Mouse (Mus musculus): ENCODE measurements around the gene Gm11214.

Gene Gm11214

GRCm38 (mm10) chr4:63661426-63661825 lies 1.8 kb downstream of the Gm11214 start:
- DNase-seq (ENCODE audit: low read depth, low spot score): no peak

GRCm38 (mm10) chr4:63659775-63660174 lies 3.4 kb downstream of the Gm11214 start:
- DNase-seq (ENCODE audit: low read depth, low spot score): peak; percentile 31

DNA sequence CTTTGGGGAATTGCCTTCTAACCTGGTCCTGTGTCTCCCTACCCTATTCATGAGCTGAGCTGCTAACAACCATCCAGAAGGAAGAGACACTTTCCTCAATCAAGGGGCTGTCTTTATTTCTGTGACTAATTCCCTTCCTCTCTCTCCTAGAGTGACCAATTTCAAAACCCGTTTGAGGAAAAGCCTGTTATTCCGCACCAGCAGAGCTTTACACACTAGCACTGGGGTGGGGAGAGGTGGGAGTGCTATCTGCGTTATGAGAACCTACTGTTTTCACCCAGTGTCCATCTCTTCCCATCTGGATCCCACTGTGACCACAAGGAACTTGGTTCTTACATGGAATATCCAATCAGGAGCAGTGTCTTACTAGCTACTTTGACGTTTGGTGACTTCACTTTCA lies 4.1 kb downstream of the Gm11214 start:
- peak; percentile 26 for DNase-seq (ENCODE audit: low read depth, low spot score)

DNA sequence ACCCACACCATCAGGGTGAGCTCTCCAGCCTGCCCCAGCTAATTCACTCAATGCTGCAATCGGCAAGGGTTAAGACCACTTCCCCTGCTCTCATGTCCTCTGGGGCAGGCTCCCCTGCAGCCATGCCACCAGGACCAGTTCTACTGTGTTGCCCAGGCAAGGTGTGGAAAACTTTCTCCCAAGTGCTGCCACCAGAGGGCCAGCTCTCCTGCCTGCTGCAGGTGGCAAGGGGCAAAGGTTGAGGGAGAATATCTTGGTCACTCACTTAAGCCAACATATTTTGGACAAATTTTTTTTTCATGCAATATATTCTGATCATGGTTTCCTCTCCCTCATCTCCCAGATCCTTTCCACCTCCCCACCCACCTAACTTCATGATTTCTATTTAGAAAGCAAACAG lies 8.8 kb downstream of the Gm11214 start:
- DNase-seq (ENCODE audit: low read depth, low spot score): no peak

DNA sequence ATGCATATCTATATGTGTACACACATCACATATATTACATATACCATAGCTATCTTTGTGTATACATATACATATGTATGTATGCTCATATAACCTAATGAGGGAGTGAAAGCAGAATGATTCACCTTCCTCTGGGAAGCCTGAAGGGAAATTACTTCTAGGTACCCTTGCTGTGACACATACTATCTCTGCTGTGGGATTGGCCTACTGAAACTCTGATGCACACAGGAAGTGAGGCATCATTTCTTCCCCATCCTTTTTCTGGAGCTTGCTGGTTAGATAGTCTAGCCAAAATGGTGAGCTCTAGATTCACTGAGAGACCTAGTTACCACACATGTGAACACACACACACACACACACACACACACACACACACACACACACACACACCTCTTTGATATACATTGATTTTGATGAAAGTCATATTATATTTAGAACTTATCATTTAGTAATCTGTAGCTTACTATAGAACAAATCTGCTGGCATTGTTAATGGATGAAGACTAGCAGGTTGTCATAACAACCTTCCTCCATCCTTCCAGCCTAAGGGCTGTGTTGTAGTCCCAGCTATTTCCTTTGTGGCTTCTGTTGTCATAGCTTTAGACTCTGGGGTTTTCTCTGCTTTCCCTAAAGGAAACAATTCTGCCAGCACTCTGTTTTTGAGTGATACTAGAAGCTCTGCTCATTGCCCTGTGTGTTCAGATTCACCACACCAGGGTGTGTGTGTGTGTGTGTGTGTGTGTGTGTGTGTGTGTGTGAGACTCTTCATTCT lies 19.0 kb downstream of the Gm11214 start:
- no peak for DNase-seq (ENCODE audit: low read depth, low spot score)

DNA sequence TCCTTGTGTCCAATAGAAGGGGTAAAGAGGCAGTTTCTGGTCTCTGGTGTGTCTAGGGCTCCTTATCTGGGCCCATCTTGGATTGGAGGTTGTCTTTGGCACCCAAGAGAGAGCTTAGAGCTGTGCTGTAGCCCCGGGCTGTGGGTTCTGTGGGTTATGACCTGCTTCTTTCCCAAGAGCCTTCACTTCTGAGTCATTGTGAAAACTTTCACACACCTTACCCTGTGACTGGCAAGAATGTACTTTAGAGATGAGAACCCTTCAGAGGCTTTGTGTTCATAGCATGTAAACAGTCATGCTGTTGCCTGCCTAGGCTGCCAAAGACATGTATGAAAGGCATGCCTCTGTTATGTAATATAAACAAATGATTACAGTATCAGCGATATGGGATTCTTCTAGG lies 23.3 kb downstream of the Gm11214 start:
- no peak for DNase-seq (ENCODE audit: low read depth, low spot score)

DNA sequence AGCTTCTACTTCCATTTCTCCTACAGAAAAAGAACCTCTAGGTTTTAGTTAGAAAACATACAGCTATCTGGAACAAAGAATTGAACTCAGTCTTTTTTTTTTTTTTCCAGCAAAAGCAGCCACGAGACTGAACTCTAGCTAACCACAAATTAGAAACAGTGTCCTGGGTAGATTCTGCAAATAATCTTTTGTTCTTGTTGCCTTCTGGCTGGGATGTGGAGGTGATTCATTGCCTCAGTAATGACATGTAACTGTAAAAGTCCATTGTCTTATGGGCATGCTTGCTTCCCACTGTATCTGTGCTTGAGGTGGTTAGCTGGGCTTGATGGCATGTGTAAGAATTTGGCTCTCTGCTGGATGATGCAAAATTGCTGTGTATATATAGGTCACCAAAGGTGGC lies 24.6 kb downstream of the Gm11214 start:
- no peak for DNase-seq (ENCODE audit: low read depth, low spot score)

DNA sequence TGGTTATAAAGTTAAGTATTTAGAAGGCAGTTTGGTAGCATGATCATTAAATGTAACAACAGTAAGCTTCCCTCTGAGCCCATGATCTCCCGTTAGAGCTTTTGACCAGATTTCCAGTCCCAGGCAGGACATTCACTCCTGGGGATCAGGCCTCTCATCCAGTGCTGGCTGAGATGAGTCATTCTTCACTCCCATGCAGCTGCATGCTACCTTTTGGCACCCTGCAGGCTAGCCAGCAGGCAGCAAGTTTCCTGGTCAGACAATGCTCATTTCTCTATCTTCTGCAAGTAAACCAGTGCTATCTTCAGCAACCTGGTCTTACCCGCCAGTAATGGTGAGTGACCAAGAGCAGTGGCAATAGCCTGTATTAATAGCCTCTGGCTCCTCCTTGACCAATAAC lies 30.0 kb downstream of the Gm11214 start:
- DNase-seq (ENCODE audit: low read depth, low spot score): no peak

- DNase-seq (ENCODE audit: low read depth, low spot score): no peak
Measured at GRCm38 (mm10) chr4:63627111-63627510, 36.1 kb downstream of the Gm11214 start.

GRCm38 (mm10) chr4:63625563-63626080 lies 37.6 kb downstream of the Gm11214 start:
- DNase-seq (ENCODE audit: low read depth, low spot score): no peak

DNA sequence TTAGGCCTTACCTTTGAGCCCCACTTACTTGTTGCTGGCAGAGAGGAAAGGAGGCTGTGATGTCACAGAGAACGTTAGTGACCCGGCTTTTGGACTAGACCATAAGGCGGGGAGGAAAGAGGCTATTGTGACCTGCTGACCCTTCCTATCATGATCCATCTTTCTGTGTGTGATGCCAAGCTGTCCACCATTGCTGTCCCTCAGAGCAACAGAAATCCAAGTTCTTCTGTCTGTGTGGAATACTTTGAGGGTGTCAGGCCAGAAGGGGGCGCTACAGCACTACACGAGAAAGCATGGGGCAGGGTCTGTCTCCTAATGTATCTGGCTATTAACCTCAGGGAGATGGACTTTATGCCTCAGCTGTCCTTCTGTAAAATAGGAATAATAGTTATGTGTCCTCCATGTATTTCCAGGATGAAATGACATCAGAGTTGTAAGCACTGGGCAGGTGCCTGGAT lies 40.8 kb downstream of the Gm11214 start, which contains the start of gene Tex48:
Gene Tex48, minus strand, starts transcription at position 51 of the 458 bp plus-strand sequence.
- peak; percentile 39 for DNase-seq (ENCODE audit: low read depth, low spot score)

GRCm38 (mm10) chr4:63621861-63622260 lies 41.3 kb downstream of the Gm11214 start:
- no peak for DNase-seq (ENCODE audit: low read depth, low spot score)
